Mouse (Mus musculus): ENCODE measurements around the gene Tut4.

Tut4 gene

GRCm38 (mm10) chr4:108484230-108484629 is 25.0 kb downstream of the Tut4 start:
- ATAC-seq (ENCODE audit: insufficient number of reproducible peaks, low FRiP score, low TSS enrichment): peak; percentile 94

DNA sequence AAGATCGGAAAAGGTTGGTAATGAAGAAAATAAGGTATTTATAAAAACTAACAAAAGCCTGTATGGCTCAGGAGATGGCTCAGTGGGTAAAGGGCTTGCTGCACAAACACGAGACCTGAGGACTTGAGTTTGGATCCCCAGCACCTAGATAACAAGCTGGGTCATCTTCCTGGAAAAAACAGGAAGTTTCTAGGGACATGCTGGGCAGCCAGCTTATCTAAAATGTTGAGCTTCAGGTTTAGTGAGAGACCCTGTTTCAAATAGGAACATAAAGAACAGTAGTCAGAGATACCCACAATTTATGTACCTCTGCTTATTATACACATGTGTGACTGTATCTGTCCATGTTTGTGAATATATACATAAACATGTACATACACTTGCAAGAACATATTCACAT is 43.8 kb downstream of the Tut4 start:
- ATAC-seq (ENCODE audit: insufficient number of reproducible peaks, low FRiP score, low TSS enrichment): no peak

DNA sequence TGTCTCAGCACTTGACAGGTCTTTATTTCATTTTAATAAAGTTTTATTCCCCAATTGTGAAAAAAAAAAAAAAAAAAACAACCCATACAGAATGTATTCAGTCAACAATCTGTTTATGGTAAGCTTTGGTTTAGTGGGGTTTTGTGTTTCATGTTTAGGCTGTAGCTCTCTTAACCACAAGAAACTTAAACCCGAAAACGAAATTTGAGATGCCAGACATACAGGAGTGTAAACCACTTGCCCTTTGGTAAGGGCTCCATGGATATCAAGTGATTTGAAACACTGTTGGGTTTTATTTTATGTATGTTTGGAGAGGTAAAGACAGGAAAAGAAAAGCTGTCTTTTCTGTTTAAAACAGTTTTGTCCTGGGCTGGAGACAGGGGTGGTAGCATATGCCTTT is 80.5 kb downstream of the Tut4 start:
- no peak for ATAC-seq (ENCODE audit: insufficient number of reproducible peaks, low FRiP score, low TSS enrichment)

GRCm38 (mm10) chr4:108565026-108565425 is 105.8 kb downstream of the Tut4 start:
- no peak for ATAC-seq (ENCODE audit: insufficient number of reproducible peaks, low FRiP score, low TSS enrichment)

DNA sequence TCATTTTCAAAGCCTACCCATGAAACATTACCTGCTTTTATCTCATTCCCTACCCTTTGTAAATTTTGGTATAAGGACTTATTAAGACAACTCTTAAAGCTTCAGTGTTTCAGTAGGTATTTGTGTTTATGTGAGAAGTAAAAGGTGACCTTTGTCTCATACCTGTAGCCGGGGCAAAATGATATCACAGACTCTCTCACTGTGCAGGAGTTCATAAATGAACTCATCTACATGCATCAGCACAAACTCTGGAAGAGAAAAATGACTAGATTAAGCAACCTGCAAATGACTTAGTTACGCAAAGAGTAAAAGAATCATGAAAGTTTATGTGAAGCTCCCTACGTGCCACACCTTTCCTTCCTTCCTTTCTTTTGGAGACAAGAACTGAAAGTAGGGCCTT is 113.4 kb downstream of the Tut4 start:
- no peak for ATAC-seq (ENCODE audit: insufficient number of reproducible peaks, low FRiP score, low TSS enrichment)

GRCm38 (mm10) chr4:108578840-108579742 is 119.9 kb downstream of the Tut4 start, which contains the start of the genes Prpf38a and Orc1:
Gene Prpf38a (minus strand): TSS chr4:108579336.
Gene Orc1 (plus strand): TSS chr4:108579423.
- peak; percentile 98 for ATAC-seq (ENCODE audit: insufficient number of reproducible peaks, low FRiP score, low TSS enrichment)

DNA sequence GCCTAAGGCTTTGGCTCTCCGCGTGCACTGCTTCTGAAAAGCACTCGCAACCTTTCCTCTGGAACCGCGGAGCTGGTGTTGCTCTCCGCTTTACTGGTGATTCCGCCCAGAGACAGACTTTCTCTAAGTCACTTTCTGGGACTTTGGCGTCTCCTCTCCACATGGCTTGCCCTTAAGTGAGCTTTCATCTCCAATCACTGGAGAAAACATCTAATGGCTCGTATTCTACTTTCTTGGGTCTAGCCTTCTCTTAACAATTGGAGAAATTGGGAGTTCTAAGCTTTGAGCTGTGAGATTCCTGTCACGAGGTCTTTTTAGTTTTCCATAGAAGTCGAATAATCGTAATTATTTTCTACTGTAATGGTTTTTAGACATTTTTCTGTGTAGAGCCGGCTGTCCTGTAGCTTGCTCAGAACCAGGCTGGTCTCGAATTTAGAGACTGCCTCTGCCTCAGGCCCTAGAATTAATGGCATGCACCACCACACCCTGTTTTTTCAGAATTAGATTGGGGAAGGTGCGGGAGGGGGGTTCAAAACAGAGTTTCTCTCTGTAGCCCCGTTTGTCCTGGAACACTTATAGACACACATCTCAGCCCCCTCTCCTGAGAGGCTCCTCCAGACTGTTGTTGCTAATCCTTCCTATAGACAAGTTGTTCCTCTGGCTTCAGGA is 120.7 kb downstream of the Tut4 start:
- ATAC-seq (ENCODE audit: insufficient number of reproducible peaks, low FRiP score, low TSS enrichment): no peak

- ATAC-seq (ENCODE audit: insufficient number of reproducible peaks, low FRiP score, low TSS enrichment): no peak
These were observed 134.2 kb downstream of the Tut4 start for GRCm38 (mm10) chr4:108593376-108593775.

DNA sequence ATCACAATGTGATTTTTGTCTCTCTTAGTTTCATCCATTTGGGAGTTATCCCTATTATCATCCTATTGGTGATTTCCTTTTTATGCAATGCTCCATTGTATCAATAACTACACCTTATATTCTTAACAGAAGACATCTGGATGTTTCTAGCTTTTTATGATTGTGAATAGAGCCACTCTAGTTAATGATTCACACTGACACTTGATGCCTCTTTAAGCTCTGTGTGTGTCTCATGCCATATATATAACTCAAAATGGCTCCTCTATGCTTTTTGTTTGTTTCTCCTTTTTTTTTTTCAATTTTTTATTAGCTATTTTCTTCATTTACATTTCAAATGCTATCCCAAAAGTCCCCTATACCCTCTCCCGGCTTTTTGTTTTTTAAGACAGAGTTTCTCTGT is 136.6 kb downstream of the Tut4 start:
- ATAC-seq (ENCODE audit: insufficient number of reproducible peaks, low FRiP score, low TSS enrichment): no peak

- no peak for ATAC-seq (ENCODE audit: insufficient number of reproducible peaks, low FRiP score, low TSS enrichment)
These were observed 139.1 kb downstream of the Tut4 start for GRCm38 (mm10) chr4:108598306-108598705.

GRCm38 (mm10) chr4:108601870-108602269 is 142.6 kb downstream of the Tut4 start:
- ATAC-seq (ENCODE audit: insufficient number of reproducible peaks, low FRiP score, low TSS enrichment): no peak

- ATAC-seq (ENCODE audit: insufficient number of reproducible peaks, low FRiP score, low TSS enrichment): no peak
These were observed 149.4 kb downstream of the Tut4 start for GRCm38 (mm10) chr4:108608651-108609050.
